Mouse (Mus musculus): ENCODE data around the gene Pwwp2b. TPM values are rescaled to one million over a fixed set of nuclear protein-coding genes. Genes with fewer than 3 reads are reported as not detected.

The Pwwp2b gene
- polyA plus RNA-seq, 1 experiment from 2014 or later = 10.5 TPM

- Histone ChIP-seq H3K27me3 (ENCODE audit: insufficient read depth, poor library complexity, severe bottlenecking) (no peaks in the 10 kb centered on the region), H3K36me3 (peaks cover 33% of the 10 kb centered on the region), H3K9me3 (no peaks in the 10 kb centered on the region), H3K27ac (peak overlapping the region; percentile 79), H3K4me1 (peaks cover 81% of the 10 kb centered on the region), H3K4me3 (no peak overlapping the region)
- whole genome bisulfite sequencing = 76% methylated on average over 7 of the region's 7 CpGs
- DNase-seq (ENCODE audit: low spot score) = no peak
Observed at GRCm38 (mm10) chr7:139252566-139252965, 4.3 kb downstream of the Pwwp2b start.

GRCm38 (mm10) chr7:139252986-139253385 is 4.7 kb downstream of the Pwwp2b start:
- no peak overlapping the region for H3K4me3 ChIP-seq
- WGBS = 46% methylated on average over 9 of the region's 9 CpGs
- peaks cover 81% of the 10 kb centered on the region for H3K4me1 ChIP-seq
- peak overlapping the region; percentile 79 for H3K27ac ChIP-seq
- no peak for DNase-seq (ENCODE audit: low spot score)
- no peaks in the 10 kb centered on the region for H3K27me3 ChIP-seq (ENCODE audit: insufficient read depth, poor library complexity, severe bottlenecking)
- peaks cover 34% of the 10 kb centered on the region for H3K36me3 ChIP-seq
- H3K9me3 ChIP-seq = no peaks in the 10 kb centered on the region

- Histone ChIP-seq H3K9me3 (no peaks in the 10 kb centered on the region), H3K4me3 (no peak overlapping the region), H3K4me1 (peaks cover 81% of the 10 kb centered on the region), H3K36me3 (peaks cover 36% of the 10 kb centered on the region), H3K27me3 (ENCODE audit: insufficient read depth, poor library complexity, severe bottlenecking) (no peaks in the 10 kb centered on the region), H3K27ac (peak overlapping the region; percentile 79; the same call in 1 of the 2 replicates)
- no peak for DNase-seq (ENCODE audit: low spot score)
- WGBS = 33% methylated on average over 3 of the region's 3 CpGs
Observed at GRCm38 (mm10) chr7:139253462-139253861, 5.2 kb downstream of the Pwwp2b start.

- Histone ChIP-seq H3K36me3 (peaks cover 46% of the 10 kb centered on the region), H3K27ac (no peak overlapping the region), H3K9me3 (no peaks in the 10 kb centered on the region), H3K4me1 (peaks cover 80% of the 10 kb centered on the region), H3K27me3 (ENCODE audit: insufficient read depth, poor library complexity, severe bottlenecking) (no peaks in the 10 kb centered on the region), H3K4me3 (no peak overlapping the region)
- DNase-seq (ENCODE audit: low spot score) = no peak
- WGBS = 75% methylated on average over 5 of the region's 5 CpGs
Observed at GRCm38 (mm10) chr7:139254626-139255025, 6.3 kb downstream of the Pwwp2b start.

- H3K4me3 ChIP-seq = no peak overlapping the region
- peaks cover 50% of the 10 kb centered on the region for H3K4me1 ChIP-seq
- WGBS = 46% methylated on average over 10 of the region's 10 CpGs
- no peaks in the 10 kb centered on the region for H3K9me3 ChIP-seq
- H3K27ac ChIP-seq = peak overlapping the region; percentile 56
- peaks cover 71% of the 10 kb centered on the region for H3K36me3 ChIP-seq
- DNase-seq (ENCODE audit: low spot score) = no peak
- no peaks in the 10 kb centered on the region for H3K27me3 ChIP-seq (ENCODE audit: insufficient read depth, poor library complexity, severe bottlenecking)
Observed at GRCm38 (mm10) chr7:139257752-139258542, 9.7 kb downstream of the Pwwp2b start.

GRCm38 (mm10) chr7:139264337-139264736 is 16.1 kb downstream of the Pwwp2b start:
- Histone ChIP-seq H3K9me3 (no peaks in the 10 kb centered on the region), H3K4me3 (no peak overlapping the region), H3K27me3 (ENCODE audit: insufficient read depth, poor library complexity, severe bottlenecking) (no peaks in the 10 kb centered on the region), H3K36me3 (peaks cover 51% of the 10 kb centered on the region), H3K27ac (peak overlapping the region; percentile 17; the same call in 1 of the 2 replicates), H3K4me1 (peaks cover 51% of the 10 kb centered on the region)
- 43% methylated on average over 4 of the region's 4 CpGs for WGBS
- no peak for DNase-seq (ENCODE audit: low spot score)

- Histone ChIP-seq H3K4me1 (peaks cover 46% of the 10 kb centered on the region), H3K9me3 (no peaks in the 10 kb centered on the region), H3K27ac (peak overlapping the region; percentile 69; the same call in 1 of the 2 replicates), H3K36me3 (peaks cover 42% of the 10 kb centered on the region), H3K27me3 (ENCODE audit: insufficient read depth, poor library complexity, severe bottlenecking) (no peaks in the 10 kb centered on the region), H3K4me3 (no peak overlapping the region)
- no peak for DNase-seq (ENCODE audit: low spot score)
- 47% methylated on average over 6 of the region's 6 CpGs for WGBS
Observed at GRCm38 (mm10) chr7:139265634-139266033, 17.4 kb downstream of the Pwwp2b start.

GRCm38 (mm10) chr7:139266431-139266830 is 18.1 kb downstream of the Pwwp2b start:
- Histone ChIP-seq H3K27me3 (ENCODE audit: insufficient read depth, poor library complexity, severe bottlenecking) (no peaks in the 10 kb centered on the region), H3K36me3 (peaks cover 34% of the 10 kb centered on the region), H3K27ac (peak overlapping the region; percentile 69; the same call in 1 of the 2 replicates), H3K4me1 (peaks cover 47% of the 10 kb centered on the region), H3K4me3 (no peak overlapping the region), H3K9me3 (no peaks in the 10 kb centered on the region)
- 74% methylated on average over 6 of the region's 6 CpGs for WGBS
- DNase-seq (ENCODE audit: low spot score) = no peak

DNA sequence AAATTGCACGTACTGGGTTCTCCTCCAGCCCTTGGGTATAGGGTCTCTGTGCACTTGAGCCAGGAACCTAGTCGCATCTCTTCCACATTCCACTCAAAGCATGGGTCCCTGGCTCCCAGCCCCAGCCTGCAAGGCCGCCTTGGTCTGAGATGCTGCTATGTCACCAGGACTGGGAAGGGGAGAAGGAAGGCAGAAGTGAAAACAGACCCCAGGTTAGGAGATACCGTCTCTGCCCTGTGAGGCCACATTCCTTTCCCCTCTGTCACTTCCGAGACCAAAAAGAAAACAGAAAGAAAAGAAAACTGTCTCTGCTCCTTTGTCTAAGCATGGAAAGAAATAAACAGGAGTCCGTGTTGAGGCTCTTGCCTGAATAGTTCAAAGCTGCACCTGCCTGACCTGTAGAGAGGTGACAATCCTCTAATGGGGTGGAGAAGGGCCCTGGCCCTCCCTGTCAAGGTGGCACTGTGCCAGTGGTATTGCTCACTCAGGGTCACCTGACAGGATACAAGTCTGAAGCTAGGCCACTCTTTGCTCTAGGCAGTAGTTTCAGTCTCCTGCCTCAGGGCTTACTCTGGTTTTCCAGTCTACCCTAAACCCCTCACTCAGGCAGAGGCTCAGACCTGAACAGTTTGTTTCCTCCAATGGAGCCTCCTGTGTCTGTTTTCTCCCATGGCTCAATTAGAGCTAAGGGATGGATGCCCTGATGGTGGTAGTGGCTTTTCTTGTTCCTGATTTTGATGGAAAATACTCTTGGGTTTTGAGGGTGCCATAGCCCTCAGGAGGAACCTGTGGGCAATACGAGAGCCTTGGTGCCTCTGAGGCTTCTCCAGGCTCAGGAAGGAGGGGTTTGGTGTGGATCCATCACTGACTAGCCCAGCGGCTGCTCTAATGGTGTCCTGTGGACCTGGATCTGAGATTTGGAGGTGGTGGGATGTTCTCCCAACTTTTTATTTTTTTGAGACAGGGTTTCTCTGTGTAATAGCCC is 18.9 kb downstream of the Pwwp2b start:
- 57% methylated on average over 8 of the region's 8 CpGs for WGBS
- DNase-seq (ENCODE audit: low spot score) = no peak
- H3K27me3 ChIP-seq (ENCODE audit: insufficient read depth, poor library complexity, severe bottlenecking) = no peaks in the 10 kb centered on the region
- peaks cover 55% of the 10 kb centered on the region for H3K4me1 ChIP-seq
- no peaks in the 10 kb centered on the region for H3K9me3 ChIP-seq
- H3K4me3 ChIP-seq = no peak overlapping the region
- peak overlapping the region; percentile 69; the same call in 1 of the 2 replicates for H3K27ac ChIP-seq
- H3K36me3 ChIP-seq = peaks cover 26% of the 10 kb centered on the region

DNA sequence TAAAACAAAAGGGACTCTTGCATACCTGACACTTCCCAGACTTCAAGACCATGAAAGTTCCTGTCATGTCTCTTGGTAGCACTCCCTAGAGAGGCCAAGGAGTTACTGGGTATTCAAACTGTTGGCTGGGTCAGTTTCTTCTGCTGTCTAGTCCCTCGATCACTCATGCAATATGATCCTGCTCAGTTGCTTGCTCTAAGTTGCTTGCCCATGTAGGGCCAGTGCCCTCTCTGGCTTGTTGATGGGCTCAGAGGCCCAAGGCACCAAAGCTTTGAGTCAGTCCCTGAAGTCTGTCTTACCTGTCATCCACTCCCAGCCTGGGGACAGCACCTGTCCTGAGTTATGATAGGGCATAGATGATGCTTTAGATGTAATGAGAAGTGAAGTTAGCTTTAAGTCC is 22.5 kb downstream of the Pwwp2b start:
- H3K27ac ChIP-seq = no peak overlapping the region
- DNase-seq (ENCODE audit: low spot score) = no peak
- peaks cover 26% of the 10 kb centered on the region for H3K36me3 ChIP-seq
- H3K4me3 ChIP-seq = no peak overlapping the region
- WGBS = 73% methylated on average over 1 of the region's 1 CpGs
- H3K4me1 ChIP-seq = peaks cover 64% of the 10 kb centered on the region
- no peaks in the 10 kb centered on the region for H3K27me3 ChIP-seq (ENCODE audit: insufficient read depth, poor library complexity, severe bottlenecking)
- H3K9me3 ChIP-seq = no peaks in the 10 kb centered on the region

GRCm38 (mm10) chr7:139271871-139272270 is 23.6 kb downstream of the Pwwp2b start:
- Histone ChIP-seq H3K9me3 (no peaks in the 10 kb centered on the region), H3K4me1 (peaks cover 54% of the 10 kb centered on the region), H3K36me3 (peaks cover 26% of the 10 kb centered on the region), H3K27ac (peak overlapping the region; percentile 91), H3K4me3 (no peak overlapping the region), H3K27me3 (ENCODE audit: insufficient read depth, poor library complexity, severe bottlenecking) (no peaks in the 10 kb centered on the region)
- WGBS = 75% methylated on average over 5 of the region's 5 CpGs
- no peak for DNase-seq (ENCODE audit: low spot score)

DNA sequence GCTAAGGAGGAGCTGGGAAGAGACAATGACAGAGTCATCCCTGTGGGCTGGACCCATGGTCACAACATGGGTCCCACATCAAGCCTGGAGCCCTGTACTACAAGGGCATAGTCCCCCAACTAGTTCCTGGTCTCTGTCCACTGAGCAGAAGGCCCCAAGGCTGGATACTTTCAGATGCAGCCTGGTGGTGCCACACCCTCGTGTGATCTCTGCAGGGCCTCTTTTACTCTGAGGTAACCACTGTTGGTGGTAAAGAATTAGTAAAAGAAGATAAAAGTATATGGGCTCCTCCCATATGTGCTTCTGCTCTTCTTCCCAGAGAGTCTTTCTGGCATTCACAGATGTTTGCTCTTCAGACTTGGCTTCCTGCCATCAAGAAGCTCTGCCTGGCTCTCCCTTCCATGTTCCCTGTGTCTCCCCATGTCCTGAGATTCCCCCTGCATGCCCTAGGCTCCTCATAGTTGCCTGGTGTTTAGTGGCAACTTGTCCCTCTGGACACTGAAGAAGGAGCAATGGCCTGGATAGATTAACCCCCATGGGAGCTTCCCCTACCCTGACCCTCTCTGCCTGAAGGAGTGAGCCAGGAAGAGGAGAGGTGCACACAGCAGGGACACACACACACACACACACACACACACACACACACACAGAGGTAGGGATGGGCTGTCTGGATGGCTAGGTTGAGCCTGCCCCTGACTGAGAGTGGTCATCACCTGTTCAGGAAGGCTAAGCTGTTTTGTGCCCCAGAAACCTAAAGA is 24.5 kb downstream of the Pwwp2b start:
- no peak overlapping the region for H3K4me3 ChIP-seq
- WGBS = 18% methylated on average over 1 of the region's 1 CpGs
- no peak for DNase-seq (ENCODE audit: low spot score)
- no peaks in the 10 kb centered on the region for H3K9me3 ChIP-seq
- H3K27ac ChIP-seq = peak overlapping the region; percentile 91
- peaks cover 44% of the 10 kb centered on the region for H3K4me1 ChIP-seq
- H3K36me3 ChIP-seq = peaks cover 18% of the 10 kb centered on the region
- H3K27me3 ChIP-seq (ENCODE audit: insufficient read depth, poor library complexity, severe bottlenecking) = no peaks in the 10 kb centered on the region

All from heart, embryonic 10.5 days (tissue).